Mouse (Mus musculus) cortical plate, adult 2 months (tissue): ENCODE data around the gene Stat3.

ENCODE experiments used
- CTCF ChIP-seq: fragments of 200-500 bp; IDR thresholded peaks from 2 replicates; pipeline ENCODE4 v1.5.1; 2011; ENCODE audit warnings: mild to moderate bottlenecking, control low read depth, low read length; ENCODE audit not compliant: insufficient read depth; ENCODE audit errors: extremely low read depth
- POLR2A ChIP-seq: fragments of 200-500 bp; IDR thresholded peaks from 2 replicates; pipeline ENCODE4 v1.6.1; 2011; ENCODE audit warnings: mild to moderate bottlenecking, low read length, control low read depth; ENCODE audit not compliant: insufficient read depth; ENCODE audit errors: extremely low read depth

GRCm38 (mm10) chr11:100935373-100936355, 3.7 kb downstream of the Stat3 start:
- TF ChIP-seq CTCF, result no peak
- no peak for TF ChIP-seq POLR2A
